Mouse (Mus musculus) small intestine, adult 2 months (tissue): ENCODE measurements around the gene Vipr2. TPM values are rescaled to one million over a fixed set of nuclear protein-coding genes. Genes with fewer than 3 reads are reported as not detected.

Experiments
- H3K27ac ChIP-seq: fragments of 200-500 bp; 2 replicates; pipeline ENCODE4 v1.5.1; 2012; ENCODE audit warnings: low read depth, low read length, control low read depth, inconsistent platforms; ENCODE audit not compliant: insufficient read depth
- H3K27me3 ChIP-seq: fragments of 200-500 bp; 2 replicates; pipeline ENCODE4 v1.6.1; 2012; ENCODE audit warnings: mild to moderate bottlenecking, moderate library complexity, low read length, inconsistent platforms; ENCODE audit not compliant: control insufficient read depth, insufficient read depth
- H3K36me3 ChIP-seq: fragments of 200-500 bp; 2 replicates; pipeline ENCODE4 v1.6.1; 2012; ENCODE audit warnings: mild to moderate bottlenecking, low read length, control low read depth, inconsistent platforms; ENCODE audit not compliant: control insufficient read depth, insufficient read depth
- H3K4me1 ChIP-seq: fragments of 200-500 bp; 2 replicates; pipeline ENCODE4 v1.6.1; 2012; ENCODE audit warnings: low read length, inconsistent platforms, mixed read lengths; ENCODE audit not compliant: control insufficient read depth, insufficient read depth, insufficient read length
- H3K4me3 ChIP-seq: fragments of 200-500 bp; 2 replicates; pipeline ENCODE4 v1.5.1; 2012; ENCODE audit warnings: low read depth, mild to moderate bottlenecking, control low read depth, inconsistent platforms, low read length, moderate library complexity
- CTCF ChIP-seq: fragments of 200-500 bp; IDR thresholded peaks from 2 replicates; pipeline ENCODE4 v1.5.1; 2012; ENCODE audit warnings: low read depth, mild to moderate bottlenecking, control low read depth, inconsistent platforms, low read length, moderate library complexity, mixed read lengths; ENCODE audit not compliant: insufficient replicate concordance, insufficient read length; ENCODE audit errors: extremely low read depth
- POLR2A ChIP-seq: fragments of 200-500 bp; IDR thresholded peaks from 2 replicates; pipeline ENCODE4 v1.6.1; 2012; ENCODE audit warnings: low read depth, mild to moderate bottlenecking, control low read depth, inconsistent platforms, low read length, moderate library complexity
- WGBS: fragments of 180-500 bp; shearing (Covaris S2); methylation state at CpG from one replicate; pipeline ENCODE4 v1.1.7; 2018; 5-methylcytosine and 5-hydroxymethylcytosine counted together
- polyA plus RNA-seq: library from polyadenylated mRNA; depleted of rRNA; stranded (reverse); fragments of >200 nt; gene quantifications from 2 replicates; pipeline ENCODE4 v1.2.3, GENCODE M21; 2012

The Vipr2 gene
- polyA plus RNA-seq, 1 experiment = 1.9 TPM

DNA sequence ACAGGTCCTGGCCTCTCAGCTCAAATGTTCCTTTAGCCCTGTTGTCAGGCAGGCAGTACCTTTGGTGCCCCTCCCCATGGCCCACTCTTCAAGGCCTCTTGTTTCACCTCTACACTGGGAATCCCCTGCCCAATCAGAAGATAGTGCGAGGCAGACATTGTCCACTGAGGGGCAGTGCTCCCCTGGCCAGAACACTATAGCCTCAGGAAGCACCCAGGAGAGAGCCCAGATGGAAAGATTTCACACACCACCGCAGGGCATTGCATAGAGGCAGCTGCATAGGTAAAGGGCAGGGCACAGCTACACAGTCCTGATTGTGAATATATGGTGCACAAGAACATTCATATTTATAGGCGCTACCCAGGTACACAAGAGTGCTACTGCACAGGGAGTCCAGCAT is 6.5 kb upstream of the Vipr2 start:
- WGBS = 17% methylated on average over 3 of the region's 3 CpGs
- H3K36me3 ChIP-seq = no peaks in the 10 kb centered on the region
- H3K27me3 ChIP-seq = no peaks in the 10 kb centered on the region
- no peak overlapping the region for H3K4me3 ChIP-seq
- H3K4me1 ChIP-seq = no peaks in the 10 kb centered on the region
- TF ChIP-seq CTCF (peak; percentile 36; the same call in 1 of the 2 replicates), POLR2A (no peak)
- no peak overlapping the region for H3K27ac ChIP-seq

DNA sequence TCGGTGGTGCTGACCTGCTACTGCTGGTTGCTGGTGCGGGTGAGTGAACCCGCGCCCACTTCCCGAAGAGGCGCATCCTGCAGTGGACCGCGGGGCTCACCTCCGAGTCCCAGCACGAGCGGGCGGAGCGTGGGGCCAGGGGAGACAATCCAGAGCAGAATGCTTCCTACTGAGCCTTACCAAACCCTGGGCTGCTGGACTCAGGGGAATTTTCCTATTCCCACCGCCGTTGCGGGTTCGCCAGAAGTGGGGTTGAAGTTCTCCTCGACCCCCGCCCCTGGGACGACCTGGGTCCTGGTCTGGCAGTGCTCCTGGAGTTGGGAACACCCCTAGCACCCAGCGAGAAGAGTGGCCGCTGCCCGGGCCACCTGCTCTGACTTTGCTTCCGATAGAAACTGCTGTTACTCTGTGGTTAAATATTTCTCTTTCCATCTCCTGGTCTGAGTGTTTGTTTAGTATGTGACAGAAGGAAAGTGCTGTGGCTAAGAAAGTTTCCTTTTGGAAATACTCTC is 385 bp downstream of the Vipr2 start:
- Histone ChIP-seq H3K27ac (no peak overlapping the region), H3K36me3 (no peaks in the 10 kb centered on the region), H3K4me1 (peaks cover 8% of the 10 kb centered on the region), H3K27me3 (peaks cover 10% of the 10 kb centered on the region), H3K4me3 (peak overlapping the region; percentile 71)
- TF ChIP-seq POLR2A (no peak), CTCF (no peak)
- under 1% methylated on average over 24 of the region's 24 CpGs for WGBS

DNA sequence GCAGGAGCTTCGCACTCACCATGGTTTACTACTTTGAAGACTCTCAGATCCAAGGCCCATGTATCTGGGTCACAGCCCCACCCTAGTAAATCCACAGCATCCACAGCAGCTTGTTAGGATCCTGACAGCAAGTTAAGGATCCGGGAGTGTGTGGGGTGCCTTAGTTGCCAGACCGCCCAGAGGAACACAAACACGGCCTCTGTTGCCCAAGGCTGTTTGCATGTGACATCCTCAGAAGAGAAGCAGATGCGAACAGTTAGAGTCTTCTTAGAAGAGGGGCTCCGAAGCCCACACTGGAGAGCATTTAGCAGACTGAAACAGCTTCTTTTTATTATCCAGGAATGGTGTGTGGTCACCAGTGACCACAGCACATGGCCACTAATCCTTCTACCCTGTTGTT is 5.6 kb downstream of the Vipr2 start:
- TF ChIP-seq POLR2A (no peak), CTCF (no peak)
- 81% methylated on average over 6 of the region's 6 CpGs for WGBS
- H3K27ac ChIP-seq = no peak overlapping the region

DNA sequence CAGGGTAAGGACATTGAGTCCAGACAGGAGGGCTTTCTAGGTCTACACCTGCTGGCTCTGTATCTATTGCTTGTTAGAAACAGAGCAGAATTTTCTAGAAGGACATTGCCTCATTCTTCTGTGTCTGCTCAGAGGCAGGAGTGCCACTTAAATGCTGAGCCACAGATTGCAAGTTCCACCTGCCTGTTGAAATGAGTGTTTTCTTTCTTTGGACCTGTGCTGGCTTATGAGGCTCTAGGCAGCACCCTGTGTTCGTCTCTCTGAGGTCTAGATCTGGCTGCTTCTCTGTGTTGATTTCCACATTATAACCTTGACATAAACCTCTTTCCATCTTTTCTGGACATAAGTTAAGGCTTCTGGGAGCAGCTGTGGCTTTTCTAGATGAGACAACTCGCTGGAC is 6.8 kb downstream of the Vipr2 start:
- 78% methylated on average over 2 of the region's 2 CpGs for WGBS
- H3K27me3 ChIP-seq = no peaks in the 10 kb centered on the region
- no peak overlapping the region for H3K27ac ChIP-seq
- no peaks in the 10 kb centered on the region for H3K4me1 ChIP-seq
- TF ChIP-seq CTCF (no peak), POLR2A (no peak)
- H3K4me3 ChIP-seq = no peak overlapping the region
- no peaks in the 10 kb centered on the region for H3K36me3 ChIP-seq

More for the DNA sequence above, 5.6 kb downstream of the Vipr2 start:
- Histone ChIP-seq H3K36me3 (no peaks in the 10 kb centered on the region), H3K4me3 (no peak overlapping the region), H3K4me1 (no peaks in the 10 kb centered on the region), H3K27me3 (0 out of 2 replicates have a peak, but pooled peaks cover 3% of the 10 kb centered on the region)

DNA sequence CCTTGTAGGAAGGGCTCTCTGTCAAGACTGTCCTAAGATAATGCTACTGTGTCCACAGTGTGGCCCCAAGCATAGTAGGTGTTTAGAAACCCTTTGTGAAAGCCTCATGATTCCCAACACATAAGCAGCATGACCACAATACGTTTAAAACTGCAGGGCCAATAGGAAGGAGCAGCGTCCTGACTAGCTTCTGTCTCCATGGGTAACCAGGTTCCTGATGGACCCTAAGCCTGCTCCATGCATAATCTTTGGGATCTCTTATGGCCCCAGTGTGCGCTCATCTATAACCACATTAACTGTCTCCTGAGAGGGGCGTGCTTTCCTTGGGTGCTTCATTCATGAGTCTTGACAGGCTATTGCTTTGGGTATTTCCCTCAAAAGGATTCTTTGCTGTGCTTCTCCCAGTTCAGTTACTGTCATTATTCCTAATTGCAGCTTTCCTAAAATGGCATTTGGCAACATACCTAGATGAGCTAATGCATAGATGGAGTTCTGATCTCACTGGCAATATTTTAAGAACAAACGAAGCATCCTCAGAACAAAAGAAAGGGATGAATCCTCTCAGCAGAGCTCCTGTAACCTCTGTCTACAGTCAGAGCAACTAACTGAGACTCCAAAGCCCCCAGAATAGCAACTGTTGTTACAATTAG is 9.6 kb downstream of the Vipr2 start:
- no peaks in the 10 kb centered on the region for H3K4me1 ChIP-seq
- H3K27ac ChIP-seq = no peak overlapping the region
- H3K36me3 ChIP-seq = no peaks in the 10 kb centered on the region
- H3K4me3 ChIP-seq = no peak overlapping the region
- TF ChIP-seq CTCF (no peak), POLR2A (no peak)
- H3K27me3 ChIP-seq = no peaks in the 10 kb centered on the region
- 84% methylated on average over 5 of the region's 5 CpGs for WGBS

DNA sequence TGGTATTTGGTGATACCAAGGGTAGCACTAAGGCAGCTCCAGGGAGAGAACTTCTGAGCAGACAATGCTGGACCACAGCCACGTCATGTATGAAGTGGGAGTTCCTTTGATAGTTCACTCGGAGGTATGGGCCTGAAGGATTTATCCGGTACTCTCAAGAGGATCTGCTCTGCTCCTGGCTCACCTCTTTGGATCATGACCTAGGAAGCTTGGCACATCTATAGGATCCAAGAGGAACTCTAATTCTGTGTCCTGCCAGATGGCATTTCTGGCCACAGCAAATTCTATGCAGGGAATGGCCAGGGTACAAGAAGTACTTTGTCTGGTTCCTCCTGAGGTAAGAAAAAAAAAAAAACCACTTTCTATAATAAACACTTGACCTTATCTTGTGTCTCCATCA is 12.3 kb downstream of the Vipr2 start:
- WGBS = 90% methylated on average over 3 of the region's 3 CpGs
- no peaks in the 10 kb centered on the region for H3K36me3 ChIP-seq
- H3K4me1 ChIP-seq = no peaks in the 10 kb centered on the region
- TF ChIP-seq CTCF (no peak), POLR2A (no peak)
- H3K27ac ChIP-seq = no peak overlapping the region
- no peak overlapping the region for H3K4me3 ChIP-seq
- no peaks in the 10 kb centered on the region for H3K27me3 ChIP-seq

DNA sequence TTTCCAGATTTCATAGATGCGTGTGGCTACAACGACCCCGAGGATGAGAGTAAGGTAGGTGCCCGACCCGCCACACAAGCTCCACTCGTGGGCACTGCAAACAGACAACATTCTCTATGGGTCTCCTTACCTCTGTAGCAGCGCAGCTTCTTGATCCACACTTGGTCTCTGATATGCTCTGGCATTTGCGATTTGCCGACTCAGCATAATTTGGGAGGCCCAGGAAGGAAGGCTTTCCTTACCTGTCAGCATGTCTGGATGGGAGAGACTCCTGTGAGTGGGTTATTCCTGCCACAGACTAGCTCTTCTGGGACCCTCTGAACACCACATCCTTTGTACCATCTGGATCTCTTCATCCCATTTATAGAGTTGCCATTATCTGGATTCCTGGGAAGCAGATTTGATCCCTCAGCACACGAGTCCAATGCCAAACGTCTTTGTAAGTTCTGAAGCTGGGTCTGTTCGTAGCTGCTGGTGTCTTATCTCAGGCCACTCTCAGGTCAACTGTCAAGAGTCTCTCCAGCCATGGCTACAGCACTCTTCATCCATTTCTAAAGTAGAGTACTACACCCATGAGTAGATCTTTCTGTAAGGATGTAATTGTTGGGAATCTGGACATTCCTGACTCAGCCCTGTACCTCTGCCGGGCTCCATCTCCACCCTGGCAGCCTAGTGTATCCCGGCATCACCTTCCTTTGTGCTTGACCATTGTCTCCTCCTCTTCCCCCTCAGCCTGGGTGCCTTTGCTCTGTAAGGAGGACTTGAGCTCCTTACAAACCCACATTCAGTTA is 17.4 kb downstream of the Vipr2 start:
- H3K4me3 ChIP-seq = no peak overlapping the region
- TF ChIP-seq CTCF = no peak
- no peak for TF ChIP-seq POLR2A
- H3K27me3 ChIP-seq = no peaks in the 10 kb centered on the region
- WGBS = 82% methylated on average over 14 of the region's 14 CpGs
- H3K27ac ChIP-seq = no peak overlapping the region
- no peaks in the 10 kb centered on the region for H3K4me1 ChIP-seq
- no peaks in the 10 kb centered on the region for H3K36me3 ChIP-seq
